ENCODE assay signal across 8 mouse cellular contexts in genomic region chr17:10320456-10320790, GRCm38 (mm10). TPM values are rescaled to one million over a fixed set of nuclear protein-coding genes. Genes with fewer than 3 reads are reported as not detected.
DNase-seq lines count a peak whose midpoint lies in the region; ATAC-seq and TF ChIP-seq lines count a peak whose summit lies in the region.

No protein-coding gene starts in this region.

- DNase-seq in cerebellum, adult 2 months, result no peak
- no peak for DNase-seq in cerebellum, postnatal 25 days
- DNase-seq in neural tube, embryonic 11.5 days (ENCODE audit: low spot score), result no peak
- DNase-seq in neural tube, embryonic 10.5 days (ENCODE audit: extremely low spot score, low spot score), result no peak
- no peak for DNase-seq in adrenal gland, postnatal 25 days
- DNase-seq in thymus, postnatal 36 days, result no peak

- H3K4me1 ChIP-seq in cerebellum, adult 2 months (ENCODE audit: control insufficient read depth, insufficient read depth, low read length), result no peaks in the 10 kb centered on the region; the same call in 1 of the 2 replicates
- H3K4me1 ChIP-seq in neural tube, embryonic 11.5 days (ENCODE audit: control insufficient read depth, insufficient read depth, low read length), result peaks cover 9% of the 10 kb centered on the region; the same call in 1 of the 2 replicates
- peaks cover 3% of the 10 kb centered on the region for H3K4me1 ChIP-seq in limb, embryonic 15.5 days
- peaks cover 3% of the 10 kb centered on the region for H3K4me1 ChIP-seq in stomach, embryonic 16.5 days (ENCODE audit: control insufficient read depth, insufficient read depth, low read length)

- H3K27ac ChIP-seq in cerebellum, adult 2 months (ENCODE audit: insufficient read depth, low read length), result peak overlapping the region; percentile 93
- peak overlapping the region; percentile 99 for H3K27ac ChIP-seq in neural tube, embryonic 11.5 days (ENCODE audit: low read depth, low read length)
- H3K27ac ChIP-seq in limb, embryonic 15.5 days, result peak overlapping the region; percentile 99; the same call in 1 of the 2 replicates
- H3K27ac ChIP-seq in stomach, embryonic 16.5 days (ENCODE audit: low read length), result peak overlapping the region; percentile 99

- no peak for TF ChIP-seq POLR2A in cerebellum, adult 2 months (IDR thresholded peaks at IDR 0.05; ENCODE audit: borderline replicate concordance, insufficient read depth, low read length)

- H3K9me3 ChIP-seq in neural tube, embryonic 11.5 days (ENCODE audit: control insufficient read depth, low read length), result no peaks in the 10 kb centered on the region
- no peaks in the 10 kb centered on the region for H3K9me3 ChIP-seq in limb, embryonic 15.5 days
- H3K9me3 ChIP-seq in stomach, embryonic 16.5 days (replicated peaks; ENCODE audit: control insufficient read depth, low read length), result no peaks in the 10 kb centered on the region

- H3K9ac ChIP-seq in neural tube, embryonic 11.5 days (ENCODE audit: low read length), result peak overlapping the region; percentile 95
- peak overlapping the region; percentile 94; the same call in 1 of the 2 replicates for H3K9ac ChIP-seq in limb, embryonic 15.5 days
- peak overlapping the region; percentile 98 for H3K9ac ChIP-seq in stomach, embryonic 16.5 days (ENCODE audit: low read length)

- H3K27me3 ChIP-seq in cerebellum, adult 2 months (ENCODE audit: control insufficient read depth, insufficient read depth, low read length), result no peaks in the 10 kb centered on the region
- no peaks in the 10 kb centered on the region for H3K27me3 ChIP-seq in neural tube, embryonic 11.5 days (ENCODE audit: control insufficient read depth, insufficient read depth, low read length)
- H3K27me3 ChIP-seq in limb, embryonic 15.5 days, result no peaks in the 10 kb centered on the region
- no peaks in the 10 kb centered on the region for H3K27me3 ChIP-seq in stomach, embryonic 16.5 days (ENCODE audit: control insufficient read depth, insufficient read depth, low read length)

- ATAC-seq in neural tube, embryonic 11.5 days (ENCODE audit: insufficient read depth, low FRiP score, low TSS enrichment), result no peak
- no peak for ATAC-seq in limb, embryonic 15.5 days (ENCODE audit: insufficient number of reproducible peaks, low FRiP score, low TSS enrichment, low read depth)
- ATAC-seq in stomach, embryonic 16.5 days (ENCODE audit: insufficient read depth, low FRiP score), result no peak

- no peak for TF ChIP-seq CTCF in cerebellum, adult 2 months (IDR thresholded peaks at IDR 0.05; ENCODE audit: borderline replicate concordance, insufficient read depth, low read depth, low read length)

- no peaks in the 10 kb centered on the region for H3K36me3 ChIP-seq in neural tube, embryonic 11.5 days (ENCODE audit: control insufficient read depth, insufficient read depth, low read length)
- H3K36me3 ChIP-seq in limb, embryonic 15.5 days, result no peaks in the 10 kb centered on the region
- no peaks in the 10 kb centered on the region for H3K36me3 ChIP-seq in stomach, embryonic 16.5 days (ENCODE audit: control insufficient read depth, insufficient read depth, low read length)

- peak overlapping the region; percentile 47 for H3K4me2 ChIP-seq in neural tube, embryonic 11.5 days (ENCODE audit: low read depth)
- peak overlapping the region; percentile 54 for H3K4me2 ChIP-seq in limb, embryonic 15.5 days
- H3K4me2 ChIP-seq in stomach, embryonic 16.5 days (ENCODE audit: low read depth, low read length), result peak overlapping the region; percentile 59

- H3K4me3 ChIP-seq in cerebellum, adult 2 months (replicated peaks; ENCODE audit: insufficient read depth, low read depth, low read length), result peak overlapping the region; percentile 66
- H3K4me3 ChIP-seq in neural tube, embryonic 11.5 days (ENCODE audit: low read depth, low read length), result peak overlapping the region; percentile 77
- peak overlapping the region; percentile 85 for H3K4me3 ChIP-seq in limb, embryonic 15.5 days
- peak overlapping the region; percentile 89 for H3K4me3 ChIP-seq in stomach, embryonic 16.5 days (replicated peaks; ENCODE audit: low read length)

- 16% methylated on average over 10 of the region's 10 CpGs for WGBS in cerebellum, adult 2 months
- WGBS in neural tube, embryonic 11.5 days, result 14% methylated on average over 10 of the region's 10 CpGs
- WGBS in limb, embryonic 15.5 days, result 18% methylated on average over 10 of the region's 10 CpGs
- 22% methylated on average over 10 of the region's 10 CpGs for WGBS in stomach, embryonic 16.5 days

RNA-seq across cellular contexts. Expression of gene Qk, which starts 0.8 kb away (rescaled TPM):
- 276 and 278 TPM in 2 replicates for polyA plus RNA-seq in cerebellum, adult 2 months (2012; rRNA removed)
- polyA plus RNA-seq in neural tube, embryonic 11.5 days (2014; fragmentation: Nextera tagmentation; extraction: Ambion mirVana), result 53.7 and 57.0 TPM in 2 replicates
- 25.7 and 26.1 TPM in 2 replicates for polyA plus RNA-seq in limb, embryonic 15.5 days (2015; fragmentation: Nextera tagmentation; extraction: Ambion mirVana)
- polyA plus RNA-seq in stomach, embryonic 16.5 days (2015; fragmentation: Nextera tagmentation; extraction: Ambion mirVana), result 15.9 and 17.1 TPM in 2 replicates
- 189 and 200 TPM in 2 replicates for total RNA-seq in adrenal gland, postnatal 25 days (2021)
